Comparison of ENCODE assay signal across 20 mouse cellular contexts in genomic region chr17:15416596-15417215, GRCm38 (mm10).
"Had no signal": no experiment of that assay in that cellular context is flagged by ENCODE, and none has a peak within 500 bp of the region (broad histone marks: within the 10 kb centered on the region; RNA-seq: fewer than 3 reads in every experiment).

No protein-coding gene starts in this region.

- H3K4me1 ChIP-seq: liver, embryonic 13.5 days; liver, embryonic 15.5 days; midbrain, embryonic 10.5 days; midbrain, embryonic 13.5 days; neural tube, embryonic 13.5 days; neural tube, embryonic 15.5 days had no signal

- DNase-seq: liver, embryonic 13.5 days; lung, adult 18-20 months; lung, embryonic 14.5 days; lung, postnatal 10 days; lung, postnatal 4 days; retina, postnatal 1 day; right cerebral cortex, adult 18-20 months; right cerebral cortex, postnatal 25 days; right cerebral cortex, postnatal 4 days; spleen, adult 18-20 months; thymus, adult 18-20 months; thymus, postnatal 14 days; thymus, postnatal 36 days had no signal

- H3K27me3 ChIP-seq: liver, embryonic 13.5 days; liver, embryonic 15.5 days; midbrain, embryonic 13.5 days; neural tube, embryonic 13.5 days; neural tube, embryonic 15.5 days had no signal

- H3K4me2 ChIP-seq: liver, embryonic 13.5 days; liver, embryonic 15.5 days; lung, embryonic 14.5 days; midbrain, embryonic 13.5 days; neural tube, embryonic 13.5 days; neural tube, embryonic 15.5 days had no signal

- ATAC-seq: midbrain, embryonic 13.5 days; midbrain, embryonic 16.5 days had no signal

- H3K4me3 ChIP-seq: liver, embryonic 13.5 days; liver, embryonic 15.5 days; midbrain, embryonic 10.5 days; midbrain, embryonic 13.5 days; myocyte; neural tube, embryonic 13.5 days; neural tube, embryonic 15.5 days had no signal

- H3K27ac ChIP-seq: liver, embryonic 13.5 days; liver, embryonic 15.5 days; midbrain, embryonic 10.5 days; midbrain, embryonic 13.5 days; neural tube, embryonic 13.5 days; neural tube, embryonic 15.5 days had no signal

- H3K9me3 ChIP-seq: liver, embryonic 13.5 days; liver, embryonic 15.5 days; midbrain, embryonic 10.5 days; midbrain, embryonic 13.5 days; neural tube, embryonic 13.5 days; neural tube, embryonic 15.5 days had no signal

- H3K9ac ChIP-seq: liver, embryonic 13.5 days; liver, embryonic 15.5 days; lung, embryonic 14.5 days; midbrain, embryonic 13.5 days; neural tube, embryonic 13.5 days; neural tube, embryonic 15.5 days had no signal
